8 mouse cellular contexts compared by ENCODE assay signal in the genomic region with DNA sequence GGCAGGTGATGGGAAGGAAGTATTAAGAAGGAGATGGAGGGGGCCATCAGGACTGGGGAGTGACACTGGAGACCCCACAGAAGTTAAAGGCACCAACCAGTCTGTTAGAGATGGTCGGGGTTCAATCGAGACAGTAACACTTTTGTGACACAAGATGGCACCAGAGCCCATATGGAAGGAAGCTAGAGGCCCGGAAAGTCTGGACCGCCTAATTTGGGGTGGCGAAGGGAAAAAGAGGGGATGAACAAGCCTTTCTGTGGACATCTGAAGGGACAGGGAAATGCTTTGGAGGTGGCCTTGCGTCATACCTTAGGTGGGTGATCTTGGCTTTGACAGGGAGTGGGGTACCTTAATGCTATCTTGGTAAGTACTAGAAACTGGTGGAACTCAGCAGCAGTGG. TPM values are rescaled to one million over a fixed set of nuclear protein-coding genes. Genes with fewer than 3 reads are reported as not detected.
DNase-seq lines count a peak whose midpoint lies in the region; ATAC-seq and TF ChIP-seq lines count a peak whose summit lies in the region.
"Had no signal": no experiment of that assay in that cellular context is flagged by ENCODE, and none has a peak within 500 bp of the region (broad histone marks: within the 10 kb centered on the region; RNA-seq: fewer than 3 reads in every experiment).

No protein-coding gene starts in this region.

- DNase-seq in kidney, postnatal 0 days (ENCODE audit: low spot score): peak; percentile 53
- DNase-seq in A20 (ENCODE audit: low read depth, low spot score): peak; percentile 16
- DNase-seq in embryo, embryonic 9.5 days (ENCODE audit: extremely low spot score): peak; percentile 17
- no peak for DNase-seq in neural tube, embryonic 10.5 days (ENCODE audit: extremely low spot score, low spot score)

- H3K4me1 ChIP-seq in kidney, postnatal 0 days (replicated peaks; ENCODE audit: insufficient read depth, low read length): no peaks in the 10 kb centered on the region
- H3K4me1 ChIP-seq in kidney, embryonic 16.5 days (ENCODE audit: insufficient read depth, low read length): no peaks in the 10 kb centered on the region
- H3K4me1 ChIP-seq in ES-Bruce4 (ENCODE audit: control insufficient read depth, insufficient read depth, low read length): no peaks in the 10 kb centered on the region
- H3K4me1 ChIP-seq: embryonic facial prominence, embryonic 15.5 days had no signal

- no peak overlapping the region for H3K27ac ChIP-seq in kidney, postnatal 0 days
- no peak overlapping the region for H3K27ac ChIP-seq in kidney, embryonic 16.5 days (ENCODE audit: low read length)
- H3K27ac ChIP-seq in ES-Bruce4 (ENCODE audit: insufficient read depth, low read length): no peak overlapping the region
- H3K27ac ChIP-seq: embryonic facial prominence, embryonic 15.5 days had no signal

- no peak for ATAC-seq in kidney, postnatal 0 days (replicated peaks; ENCODE audit: low FRiP score, low read depth)
- ATAC-seq in kidney, embryonic 16.5 days (ENCODE audit: low FRiP score, low TSS enrichment): no peak
- no peak for ATAC-seq in activated CD4-positive, CD25-positive, alpha-beta regulatory T cell, adult 4 months

- H3K4me3 ChIP-seq in kidney, postnatal 0 days (replicated peaks; ENCODE audit: low read depth, low read length): no peak overlapping the region
- H3K4me3 ChIP-seq in kidney, embryonic 16.5 days (ENCODE audit: low read length): no peak overlapping the region
- H3K4me3 ChIP-seq in ES-Bruce4 (ENCODE audit: low read depth, low read length): no peak overlapping the region
- H3K4me3 ChIP-seq: embryonic facial prominence, embryonic 15.5 days had no signal

- H3K9me3 ChIP-seq in kidney, postnatal 0 days (replicated peaks; ENCODE audit: low read length): no peaks in the 10 kb centered on the region
- no peaks in the 10 kb centered on the region for H3K9me3 ChIP-seq in kidney, embryonic 16.5 days (ENCODE audit: low read length)
- H3K9me3 ChIP-seq in ES-Bruce4 (replicated peaks; ENCODE audit: control insufficient read depth, insufficient read depth, low read length, poor library complexity, severe bottlenecking): no peaks in the 10 kb centered on the region
- H3K9me3 ChIP-seq: embryonic facial prominence, embryonic 15.5 days had no signal

- H3K4me2 ChIP-seq in kidney, postnatal 0 days (ENCODE audit: low read length): no peak overlapping the region
- no peak overlapping the region for H3K4me2 ChIP-seq in kidney, embryonic 16.5 days (replicated peaks; ENCODE audit: low read depth, low read length)
- H3K4me2 ChIP-seq: embryonic facial prominence, embryonic 15.5 days had no signal

- TF ChIP-seq POLR2A in ES-Bruce4 (IDR thresholded peaks at IDR 0.05; ENCODE audit: insufficient read depth, low read length): no peak

- peaks cover 74% of the 10 kb centered on the region for H3K36me3 ChIP-seq in kidney, postnatal 0 days (ENCODE audit: insufficient read depth, low read length)
- H3K36me3 ChIP-seq in kidney, embryonic 16.5 days (ENCODE audit: insufficient read depth, low read length): peaks cover 75% of the 10 kb centered on the region
- peaks cover 10% of the 10 kb centered on the region for H3K36me3 ChIP-seq in ES-Bruce4 (ENCODE audit: control insufficient read depth, insufficient read depth, low read length, poor library complexity, severe bottlenecking)

- 57% methylated on average over 6 of the region's 6 CpGs for WGBS in kidney, postnatal 0 days
- WGBS in kidney, embryonic 16.5 days: 58% methylated on average over 6 of the region's 6 CpGs

- TF ChIP-seq CTCF in kidney, postnatal 0 days (IDR thresholded peaks at IDR 0.05; ENCODE audit: low read depth): peak; percentile 76
- TF ChIP-seq CTCF in ES-Bruce4 (IDR thresholded peaks at IDR 0.05; ENCODE audit: low read depth, low read length): peak; percentile 45

- H3K9ac ChIP-seq in kidney, postnatal 0 days (ENCODE audit: low read depth, low read length): no peak overlapping the region
- no peak overlapping the region for H3K9ac ChIP-seq in kidney, embryonic 16.5 days (replicated peaks; ENCODE audit: low read length)
- no peak overlapping the region for H3K9ac ChIP-seq in ES-Bruce4 (ENCODE audit: low read depth, poor library complexity, severe bottlenecking)
- H3K9ac ChIP-seq: embryonic facial prominence, embryonic 15.5 days had no signal

- no peak for TF ChIP-seq EP300 in ES-Bruce4 (IDR thresholded peaks at IDR 0.05; ENCODE audit: insufficient read depth, low read depth, low read length)

- H3K27me3 ChIP-seq in kidney, postnatal 0 days (ENCODE audit: insufficient read depth, low read length): no peaks in the 10 kb centered on the region
- no peaks in the 10 kb centered on the region for H3K27me3 ChIP-seq in kidney, embryonic 16.5 days (ENCODE audit: insufficient read depth, low read length)
- no peaks in the 10 kb centered on the region for H3K27me3 ChIP-seq in ES-Bruce4 (ENCODE audit: control insufficient read depth, insufficient read depth, low read length, poor library complexity, severe bottlenecking)
- H3K27me3 ChIP-seq: embryonic facial prominence, embryonic 15.5 days had no signal

RNA-seq across cellular contexts. Expression of gene Sh2b2, which starts 35.0 kb away (rescaled TPM):
- polyA plus RNA-seq in kidney, postnatal 0 days (2015; fragmentation: Nextera tagmentation; extraction: Ambion mirVana): 3.1 and 4.1 TPM in 2 replicates
- polyA plus RNA-seq in kidney, embryonic 16.5 days (2015; fragmentation: Nextera tagmentation; extraction: Ambion mirVana): 5.0 and 5.3 TPM in 2 replicates
- polyA plus RNA-seq in ES-Bruce4 (2011; ENCODE audit: insufficient read depth, insufficient read length, low read depth, missing spikeins): 2.3 and 2.7 TPM in 2 replicates
- under 1 TPM in 1 of 2 experiments, not detected in 1; 0.45 TPM for polyA plus RNA-seq in activated CD4-positive, CD25-positive, alpha-beta regulatory T cell, adult 4 months (2017; shearing (Covaris generic))
